Mouse (Mus musculus): ENCODE measurements around the gene Ipo4.

Ipo4 gene

GRCm38 (mm10) chr14:55629312-55629711 lies 6.4 kb downstream of the Ipo4 start:
- DNase-seq (ENCODE audit: low spot score) = peak; percentile 40

GRCm38 (mm10) chr14:55628077-55628827 lies 7.5 kb downstream of the Ipo4 start:
- no peak for DNase-seq (ENCODE audit: low spot score)

GRCm38 (mm10) chr14:55618486-55619195 lies 17.1 kb downstream of the Ipo4 start:
- DNase-seq (ENCODE audit: low spot score) = no peak

- DNase-seq (ENCODE audit: low spot score) = peak; percentile 78
Observed at GRCm38 (mm10) chr14:55617822-55618221, 17.9 kb downstream of the Ipo4 start, which contains the start of gene Rec8. Rec8 (plus strand) TSS chr14:55618037.

- DNase-seq (ENCODE audit: low spot score) = no peak
Observed at GRCm38 (mm10) chr14:55616844-55617243, 18.9 kb downstream of the Ipo4 start.

GRCm38 (mm10) chr14:55615876-55616275 lies 19.9 kb downstream of the Ipo4 start:
- no peak for DNase-seq (ENCODE audit: low spot score)

- DNase-seq (ENCODE audit: low spot score) = no peak
Observed at GRCm38 (mm10) chr14:55614565-55615178, 21.1 kb downstream of the Ipo4 start.

GRCm38 (mm10) chr14:55613346-55613745 lies 22.4 kb downstream of the Ipo4 start:
- DNase-seq (ENCODE audit: low spot score) = no peak

- no peak for DNase-seq (ENCODE audit: low spot score)
Observed at GRCm38 (mm10) chr14:55608339-55608738, 27.4 kb downstream of the Ipo4 start.

- DNase-seq (ENCODE audit: low spot score) = no peak
Observed at GRCm38 (mm10) chr14:55605743-55606459, 29.9 kb downstream of the Ipo4 start.

- DNase-seq (ENCODE audit: low spot score) = no peak
Observed at GRCm38 (mm10) chr14:55604823-55605222, 30.9 kb downstream of the Ipo4 start.

GRCm38 (mm10) chr14:55603633-55604576 lies 31.9 kb downstream of the Ipo4 start:
- DNase-seq (ENCODE audit: low spot score) = peak; percentile 89

- DNase-seq (ENCODE audit: low spot score) = no peak
Observed at GRCm38 (mm10) chr14:55603271-55603632, 32.5 kb downstream of the Ipo4 start, which contains the start of gene Irf9. Irf9 (plus strand) TSS chr14:55603571.

- DNase-seq (ENCODE audit: low spot score) = no peak
Observed at GRCm38 (mm10) chr14:55598521-55599390, 37.0 kb downstream of the Ipo4 start.

GRCm38 (mm10) chr14:55596036-55596690 lies 39.6 kb downstream of the Ipo4 start:
- DNase-seq (ENCODE audit: low spot score) = no peak

- DNase-seq (ENCODE audit: low spot score) = no peak
Observed at GRCm38 (mm10) chr14:55592226-55592625, 43.5 kb downstream of the Ipo4 start.

GRCm38 (mm10) chr14:55591331-55591891 lies 44.3 kb downstream of the Ipo4 start, which contains the start of gene Rnf31:
Rnf31 (plus strand) TSS chr14:55591708.
- peak; percentile 97 for DNase-seq (ENCODE audit: low spot score)

GRCm38 (mm10) chr14:55590748-55591330 lies 44.9 kb downstream of the Ipo4 start, which contains the start of gene Psme2:
Psme2 (minus strand) TSS chr14:55591113.
- peak; percentile 98 for DNase-seq (ENCODE audit: low spot score)

All from embryo, embryonic 10.5 days (tissue).